Mouse (Mus musculus): Measurements from ENCODE around the gene Scarb1.

Gene Scarb1

GRCm38 (mm10) chr5:125364851-125365429 is 24.0 kb upstream of the Scarb1 start:
- no peak for DNase-seq (ENCODE audit: low spot score)

- DNase-seq (ENCODE audit: low spot score) = no peak
Measured at GRCm38 (mm10) chr5:125363894-125364293, 23.0 kb upstream of the Scarb1 start.

GRCm38 (mm10) chr5:125360981-125361510 is 20.2 kb upstream of the Scarb1 start:
- DNase-seq (ENCODE audit: low spot score) = peak; percentile 33

- no peak for DNase-seq (ENCODE audit: low spot score)
Measured at GRCm38 (mm10) chr5:125360566-125360965, 19.7 kb upstream of the Scarb1 start.

- no peak for DNase-seq (ENCODE audit: low spot score)
Measured at GRCm38 (mm10) chr5:125358270-125358608, 17.3 kb upstream of the Scarb1 start.

- no peak for DNase-seq (ENCODE audit: low spot score)
Measured at GRCm38 (mm10) chr5:125357543-125358269, 16.8 kb upstream of the Scarb1 start.

- DNase-seq (ENCODE audit: low spot score) = no peak
Measured at GRCm38 (mm10) chr5:125355650-125356049, 14.8 kb upstream of the Scarb1 start.

GRCm38 (mm10) chr5:125354885-125355492 is 14.1 kb upstream of the Scarb1 start:
- DNase-seq (ENCODE audit: low spot score) = no peak

- no peak for DNase-seq (ENCODE audit: low spot score)
Measured at GRCm38 (mm10) chr5:125352781-125353294, 11.9 kb upstream of the Scarb1 start.

- no peak for DNase-seq (ENCODE audit: low spot score)
Measured at GRCm38 (mm10) chr5:125351939-125352338, 11.0 kb upstream of the Scarb1 start.

- no peak for DNase-seq (ENCODE audit: low spot score)
Measured at GRCm38 (mm10) chr5:125351057-125351456, 10.2 kb upstream of the Scarb1 start.

- no peak for DNase-seq (ENCODE audit: low spot score)
Measured at GRCm38 (mm10) chr5:125349391-125349790, 8.5 kb upstream of the Scarb1 start.

GRCm38 (mm10) chr5:125348487-125348886 is 7.6 kb upstream of the Scarb1 start:
- peak; percentile 63 for DNase-seq (ENCODE audit: low spot score)

GRCm38 (mm10) chr5:125348067-125348466 is 7.2 kb upstream of the Scarb1 start:
- no peak for DNase-seq (ENCODE audit: low spot score)

GRCm38 (mm10) chr5:125344296-125344695 is 3.4 kb upstream of the Scarb1 start:
- DNase-seq (ENCODE audit: low spot score) = no peak

GRCm38 (mm10) chr5:125341459-125342090 is 681 bp upstream of the Scarb1 start:
- no peak for DNase-seq (ENCODE audit: low spot score)

- DNase-seq (ENCODE audit: low spot score) = peak; percentile 72
Measured at GRCm38 (mm10) chr5:125339851-125340531, 903 bp downstream of the Scarb1 start.

- peak; percentile 82 for DNase-seq (ENCODE audit: low spot score)
Measured at GRCm38 (mm10) chr5:125339108-125339751, 1.7 kb downstream of the Scarb1 start.

GRCm38 (mm10) chr5:125337526-125337925 is 3.4 kb downstream of the Scarb1 start:
- no peak for DNase-seq (ENCODE audit: low spot score)

- DNase-seq (ENCODE audit: low spot score) = no peak
Measured at GRCm38 (mm10) chr5:125337012-125337411, 3.9 kb downstream of the Scarb1 start.

- DNase-seq (ENCODE audit: low spot score) = no peak
Measured at GRCm38 (mm10) chr5:125333009-125333408, 7.9 kb downstream of the Scarb1 start.
